In genomic region chr14:41189496-41189895, GRCm38 (mm10) we compare ENCODE assay signal across 41 mouse cellular contexts. TPM values are rescaled to one million over a fixed set of nuclear protein-coding genes. Genes with fewer than 3 reads are reported as not detected.
"Had no signal": no experiment of that assay in that cellular context is flagged by ENCODE, and none has a peak within 500 bp of the region (broad histone marks: within the 10 kb centered on the region; RNA-seq: fewer than 3 reads in every experiment).

No protein-coding gene starts in this region.

- H3K9me3 ChIP-seq: heart, embryonic 15.5 days; hindbrain, embryonic 15.5 days; limb, embryonic 15.5 days had no signal

- ATAC-seq: hindbrain, postnatal 0 days; intestine, embryonic 16.5 days; liver, embryonic 12.5 days had no signal

- H3K4me1 ChIP-seq: heart, embryonic 13.5 days; heart, embryonic 15.5 days; hindbrain, embryonic 13.5 days; hindbrain, embryonic 15.5 days; kidney, embryonic 15.5 days; limb, embryonic 13.5 days; limb, embryonic 15.5 days; liver, embryonic 12.5 days had no signal

- H3K36me3 ChIP-seq: heart, embryonic 13.5 days; heart, embryonic 15.5 days; hindbrain, embryonic 13.5 days; hindbrain, embryonic 15.5 days; kidney, embryonic 15.5 days; limb, embryonic 13.5 days; limb, embryonic 15.5 days; liver, embryonic 12.5 days had no signal

- H3K27me3 ChIP-seq: heart, embryonic 13.5 days; heart, embryonic 15.5 days; hindbrain, embryonic 13.5 days; hindbrain, embryonic 15.5 days; kidney, embryonic 15.5 days; limb, embryonic 13.5 days; limb, embryonic 15.5 days; liver, embryonic 12.5 days had no signal

- H3K4me2 ChIP-seq: heart, embryonic 11.5 days; heart, embryonic 13.5 days; heart, embryonic 15.5 days; hindbrain, embryonic 13.5 days; hindbrain, embryonic 15.5 days; kidney, embryonic 15.5 days; limb, embryonic 13.5 days; limb, embryonic 15.5 days; liver, embryonic 12.5 days had no signal

- DNase-seq: gastrocnemius, postnatal 14 days; gastrocnemius, postnatal 36 days; heart, adult 11 months; heart, adult 2 months; heart, postnatal 14 days; heart, postnatal 36 days; kidney, adult 11 months; kidney, adult 2 months; kidney, adult 9 months; kidney, postnatal 25 days; kidney, postnatal 4 days; left cerebral cortex, postnatal 4 days had no signal

- H3K27ac ChIP-seq: heart, adult 2 months; heart, embryonic 13.5 days; heart, embryonic 15.5 days; hindbrain, embryonic 13.5 days; hindbrain, embryonic 15.5 days; hindbrain, postnatal 0 days; kidney, embryonic 15.5 days; kidney, postnatal 0 days; layer of hippocampus, adult 2 months; limb, embryonic 13.5 days; limb, embryonic 15.5 days; liver, embryonic 12.5 days; liver, embryonic 14.5 days had no signal

- H3K9ac ChIP-seq: heart, embryonic 13.5 days; heart, embryonic 15.5 days; hindbrain, embryonic 13.5 days; hindbrain, embryonic 15.5 days; kidney, embryonic 15.5 days; limb, embryonic 13.5 days; limb, embryonic 15.5 days; liver, embryonic 12.5 days; liver, embryonic 14.5 days had no signal

- H3K4me3 ChIP-seq: heart, adult 2 months; heart, embryonic 13.5 days; heart, embryonic 15.5 days; hindbrain, embryonic 13.5 days; hindbrain, embryonic 15.5 days; kidney, embryonic 15.5 days; layer of hippocampus, adult 2 months; limb, embryonic 13.5 days; limb, embryonic 15.5 days; liver, embryonic 12.5 days had no signal

RNA-seq across cellular contexts. Expression of gene Sftpd, which starts 4.5 kb away (rescaled TPM):
- total RNA-seq: gastrocnemius, adult 18-20 months; gastrocnemius, adult 8-10 months; gastrocnemius, postnatal 14 days; gastrocnemius, postnatal 36 days; heart, adult 2 months; heart, postnatal 36 days; hematopoietic stem cell, adult 5-6 weeks; hindbrain, postnatal 0 days; layer of hippocampus, adult 2 months; layer of hippocampus, postnatal 10 days; layer of hippocampus, postnatal 25 days; left cerebral cortex, adult 18-20 months; left cerebral cortex, adult 8-10 months; left cerebral cortex, postnatal 10 days; left cerebral cortex, postnatal 25 days; left cerebral cortex, postnatal 4 days had no signal
- polyA plus RNA-seq: heart, embryonic 11.5 days; heart, embryonic 13.5 days; heart, embryonic 15.5 days; hindbrain, embryonic 11.5 days; hindbrain, embryonic 13.5 days; hindbrain, embryonic 15.5 days; hindbrain, postnatal 0 days; intestine, embryonic 14.5 days; kidney, adult 2 months; kidney, embryonic 15.5 days; limb, embryonic 11.5 days; limb, embryonic 13.5 days; liver, adult 2 months; liver, embryonic 14.5 days had no signal

RNA-seq across cellular contexts. Expression of gene Mbl1, which starts 38.2 kb away (rescaled TPM):
- total RNA-seq: gastrocnemius, adult 18-20 months; gastrocnemius, adult 8-10 months; gastrocnemius, postnatal 14 days; gastrocnemius, postnatal 36 days; heart, adult 2 months; heart, postnatal 14 days; heart, postnatal 36 days; hematopoietic stem cell, adult 5-6 weeks; hindbrain, postnatal 0 days; layer of hippocampus, adult 2 months; layer of hippocampus, postnatal 10 days; layer of hippocampus, postnatal 25 days; left cerebral cortex, adult 18-20 months; left cerebral cortex, adult 8-10 months; left cerebral cortex, postnatal 10 days; left cerebral cortex, postnatal 25 days; left cerebral cortex, postnatal 4 days had no signal
- polyA plus RNA-seq: gonadal fat pad, adult 2 months; heart, adult 2 months; heart, embryonic 11.5 days; heart, embryonic 13.5 days; heart, embryonic 15.5 days; heart, postnatal 0 days; hindbrain, embryonic 11.5 days; hindbrain, embryonic 13.5 days; hindbrain, embryonic 15.5 days; hindbrain, postnatal 0 days; intestine, embryonic 14.5 days; kidney, postnatal 0 days; limb, embryonic 11.5 days; limb, embryonic 13.5 days; limb, embryonic 15.5 days had no signal

RNA-seq across cellular contexts. Expression of gene Sftpa1, which starts 57.9 kb away (rescaled TPM):
- total RNA-seq: gastrocnemius, adult 18-20 months; gastrocnemius, adult 8-10 months; gastrocnemius, postnatal 14 days; gastrocnemius, postnatal 36 days; heart, adult 2 months; heart, postnatal 36 days; hematopoietic stem cell, adult 5-6 weeks; hindbrain, postnatal 0 days; layer of hippocampus, adult 2 months; layer of hippocampus, postnatal 10 days; layer of hippocampus, postnatal 25 days; left cerebral cortex, adult 18-20 months; left cerebral cortex, adult 8-10 months; left cerebral cortex, postnatal 10 days; left cerebral cortex, postnatal 25 days; left cerebral cortex, postnatal 4 days had no signal
- polyA plus RNA-seq: gonadal fat pad, adult 2 months; hindbrain, embryonic 11.5 days; hindbrain, embryonic 13.5 days; hindbrain, embryonic 15.5 days; hindbrain, postnatal 0 days; intestine, embryonic 14.5 days; intestine, embryonic 16.5 days; kidney, adult 2 months; kidney, embryonic 15.5 days; limb, embryonic 11.5 days; limb, embryonic 13.5 days; limb, embryonic 15.5 days; liver, embryonic 12.5 days had no signal
